Mouse (Mus musculus) lung, postnatal 14 days (tissue): ENCODE data around the gene Rcor2.
A peak's percentile ranks its signal among the peaks of the same experiment; 100 is the strongest.

Experiments used
- DNase-seq: peaks from one replicate; pipeline ENCODE4 v3.0.0; 2021

The Rcor2 gene

GRCm38 (mm10) chr19:7295071-7295658 is 28.0 kb downstream of the Rcor2 start:
- DNase-seq: peak; percentile 61

GRCm38 (mm10) chr19:7295959-7296358 is 28.8 kb downstream of the Rcor2 start:
- DNase-seq: no peak

- DNase-seq: no peak
Observed at GRCm38 (mm10) chr19:7299052-7299451, 31.9 kb downstream of the Rcor2 start.

- DNase-seq: no peak
Observed at GRCm38 (mm10) chr19:7300078-7300477, 33.0 kb downstream of the Rcor2 start.

GRCm38 (mm10) chr19:7301647-7302492 is 34.7 kb downstream of the Rcor2 start:
- DNase-seq: peak; percentile 17

GRCm38 (mm10) chr19:7302493-7302797 is 35.3 kb downstream of the Rcor2 start:
- DNase-seq: no peak

GRCm38 (mm10) chr19:7303796-7304195 is 36.7 kb downstream of the Rcor2 start:
- DNase-seq: no peak

GRCm38 (mm10) chr19:7304801-7305200 is 37.7 kb downstream of the Rcor2 start:
- DNase-seq: no peak

GRCm38 (mm10) chr19:7305380-7306310 is 38.5 kb downstream of the Rcor2 start:
- DNase-seq: no peak

GRCm38 (mm10) chr19:7306968-7307367 is 39.8 kb downstream of the Rcor2 start:
- no peak for DNase-seq

GRCm38 (mm10) chr19:7307995-7308770 is 41.1 kb downstream of the Rcor2 start:
- peak; percentile 77 for DNase-seq

GRCm38 (mm10) chr19:7309738-7310330 is 42.7 kb downstream of the Rcor2 start:
- DNase-seq: no peak

- DNase-seq: peak; percentile 61
Observed at GRCm38 (mm10) chr19:7310704-7311103, 43.6 kb downstream of the Rcor2 start.

GRCm38 (mm10) chr19:7311306-7311705 is 44.2 kb downstream of the Rcor2 start:
- peak; percentile 39 for DNase-seq

- DNase-seq: no peak
Observed at GRCm38 (mm10) chr19:7313660-7314059, 46.5 kb downstream of the Rcor2 start.

- peak; percentile 40 for DNase-seq
Observed at GRCm38 (mm10) chr19:7314976-7315586, 48.0 kb downstream of the Rcor2 start.

GRCm38 (mm10) chr19:7315587-7315984 is 48.5 kb downstream of the Rcor2 start:
- no peak for DNase-seq

GRCm38 (mm10) chr19:7316822-7317221 is 49.7 kb downstream of the Rcor2 start:
- DNase-seq: no peak

- DNase-seq: no peak
Observed at GRCm38 (mm10) chr19:7317716-7318115, 50.6 kb downstream of the Rcor2 start.

- DNase-seq: no peak
Observed at GRCm38 (mm10) chr19:7320181-7320580, 53.1 kb downstream of the Rcor2 start.

- no peak for DNase-seq
Observed at GRCm38 (mm10) chr19:7321391-7321790, 54.3 kb downstream of the Rcor2 start.
